Mouse (Mus musculus): ENCODE measurements around the gene Kif13a.

Kif13a gene

GRCm38 (mm10) chr13:46929719-46930658 lies at the start of gene Kif13a:
Kif13a (minus strand) TSS chr13:46929867.
- DNase-seq (ENCODE audit: low spot score in 2 of 2), result peak; percentile 70 to 73

- no peak for DNase-seq (ENCODE audit: low spot score in 2 of 2)
These were observed 46.9 kb upstream of the Kif13a start for GRCm38 (mm10) chr13:46976532-46976931.

GRCm38 (mm10) chr13:46975930-46976329 lies 46.3 kb upstream of the Kif13a start:
- DNase-seq (ENCODE audit: low spot score in 2 of 2), result no peak

- DNase-seq (ENCODE audit: low spot score in 2 of 2), result no peak
These were observed 45.4 kb upstream of the Kif13a start for GRCm38 (mm10) chr13:46975031-46975551.

- DNase-seq (ENCODE audit: low spot score in 2 of 2), result no peak
These were observed 40.7 kb upstream of the Kif13a start for GRCm38 (mm10) chr13:46970286-46970945.

- no peak for DNase-seq (ENCODE audit: low spot score in 2 of 2)
These were observed 39.0 kb upstream of the Kif13a start for GRCm38 (mm10) chr13:46968626-46969025.

GRCm38 (mm10) chr13:46967308-46967707 lies 37.6 kb upstream of the Kif13a start:
- DNase-seq (ENCODE audit: low spot score in 2 of 2), result no peak

GRCm38 (mm10) chr13:46960878-46961474 lies 31.3 kb upstream of the Kif13a start:
- DNase-seq (ENCODE audit: low spot score in 2 of 2), result no peak

- no peak for DNase-seq (ENCODE audit: low spot score in 2 of 2)
These were observed 29.5 kb upstream of the Kif13a start for GRCm38 (mm10) chr13:46959139-46959538.

GRCm38 (mm10) chr13:46951212-46951611 lies 21.5 kb upstream of the Kif13a start:
- DNase-seq (ENCODE audit: low spot score in 2 of 2), result no peak

- no peak for DNase-seq (ENCODE audit: low spot score in 2 of 2)
These were observed 20.1 kb upstream of the Kif13a start for GRCm38 (mm10) chr13:46949741-46950140.

GRCm38 (mm10) chr13:46948027-46948426 lies 18.4 kb upstream of the Kif13a start:
- no peak for DNase-seq (ENCODE audit: low spot score in 2 of 2)

- DNase-seq (ENCODE audit: low spot score in 2 of 2), result no peak
These were observed 16.4 kb upstream of the Kif13a start for GRCm38 (mm10) chr13:46946041-46946440.

GRCm38 (mm10) chr13:46945256-46945655 lies 15.6 kb upstream of the Kif13a start:
- no peak for DNase-seq (ENCODE audit: low spot score in 2 of 2)

- no peak for DNase-seq (ENCODE audit: low spot score in 2 of 2)
These were observed 13.6 kb upstream of the Kif13a start for GRCm38 (mm10) chr13:46943294-46943693.

GRCm38 (mm10) chr13:46934116-46934515 lies 4.4 kb upstream of the Kif13a start:
- no peak for DNase-seq (ENCODE audit: low spot score in 2 of 2)

GRCm38 (mm10) chr13:46932846-46933245 lies 3.2 kb upstream of the Kif13a start:
- DNase-seq (ENCODE audit: low spot score in 2 of 2), result no peak

- DNase-seq (ENCODE audit: low spot score in 2 of 2), result no peak
These were observed 2.4 kb upstream of the Kif13a start for GRCm38 (mm10) chr13:46932049-46932448.

- DNase-seq (ENCODE audit: low spot score in 2 of 2), result peak; percentile 28 to 29
These were observed 986 bp upstream of the Kif13a start for GRCm38 (mm10) chr13:46930659-46931046.

GRCm38 (mm10) chr13:46928961-46929691 lies 541 bp downstream of the Kif13a start:
- peak; percentile 49 to 52 for DNase-seq (ENCODE audit: low spot score in 2 of 2)

GRCm38 (mm10) chr13:46928404-46928803 lies 1.3 kb downstream of the Kif13a start:
- DNase-seq (ENCODE audit: low spot score in 2 of 2), result no peak

- no peak for DNase-seq (ENCODE audit: low spot score in 2 of 2)
These were observed 4.0 kb downstream of the Kif13a start for GRCm38 (mm10) chr13:46925671-46926070.

All from spleen, postnatal 10 days (tissue).